Mouse (Mus musculus): ENCODE measurements around the gene Zfp462. TPM values are rescaled to one million over a fixed set of nuclear protein-coding genes. Genes with fewer than 3 reads are reported as not detected.
A peak's percentile ranks its signal among the peaks of the same experiment; 100 is the strongest.

Zfp462 gene
- polyA plus RNA-seq, 1 experiment from 2014 or later, result 21.6 TPM

- H3K4me3 ChIP-seq (replicated peaks), result no peak overlapping the region
- 88% methylated on average over 6 of the region's 6 CpGs for WGBS
- H3K27me3 ChIP-seq, result no peaks in the 10 kb centered on the region
Measured at GRCm38 (mm10) chr4:55041106-55041730, 96.4 kb downstream of the Zfp462 start.

GRCm38 (mm10) chr4:55042573-55042972 lies 97.7 kb downstream of the Zfp462 start:
- peaks cover 34% of the 10 kb centered on the region for H3K4me1 ChIP-seq
- no peak overlapping the region for H3K4me2 ChIP-seq
- no peak overlapping the region for H3K4me3 ChIP-seq (replicated peaks)
- peaks cover 80% of the 10 kb centered on the region for H3K36me3 ChIP-seq (replicated peaks)
- H3K9me3 ChIP-seq, result no peaks in the 10 kb centered on the region
- no peak overlapping the region for H3K27ac ChIP-seq
- no peak for ATAC-seq (ENCODE audit: low FRiP score)
- H3K9ac ChIP-seq, result no peak overlapping the region
- WGBS, result 48% methylated on average over 4 of the region's 4 CpGs
- no peaks in the 10 kb centered on the region for H3K27me3 ChIP-seq

More at GRCm38 (mm10) chr4:55041106-55041730, 96.4 kb downstream of the Zfp462 start:
- no peak for ATAC-seq (ENCODE audit: low FRiP score)
- Histone ChIP-seq H3K4me1 (peaks cover 34% of the 10 kb centered on the region), H3K36me3 (replicated peaks) (peaks cover 80% of the 10 kb centered on the region), H3K27ac (no peak overlapping the region), H3K4me2 (no peak overlapping the region), H3K9me3 (no peaks in the 10 kb centered on the region), H3K9ac (no peak overlapping the region)

GRCm38 (mm10) chr4:55047266-55047665 lies 102.4 kb downstream of the Zfp462 start:
- H3K36me3 ChIP-seq (replicated peaks), result peaks cover 85% of the 10 kb centered on the region
- no peak overlapping the region for H3K4me2 ChIP-seq
- no peaks in the 10 kb centered on the region for H3K9me3 ChIP-seq
- peaks cover 4% of the 10 kb centered on the region; the same call in 1 of the 2 replicates for H3K4me1 ChIP-seq
- H3K27ac ChIP-seq, result no peak overlapping the region
- no peak for ATAC-seq (ENCODE audit: low FRiP score)
- no peak overlapping the region for H3K4me3 ChIP-seq (replicated peaks)
- H3K27me3 ChIP-seq, result no peaks in the 10 kb centered on the region
- H3K9ac ChIP-seq, result no peak overlapping the region
- 85% methylated on average over 7 of the region's 7 CpGs for WGBS

DNA sequence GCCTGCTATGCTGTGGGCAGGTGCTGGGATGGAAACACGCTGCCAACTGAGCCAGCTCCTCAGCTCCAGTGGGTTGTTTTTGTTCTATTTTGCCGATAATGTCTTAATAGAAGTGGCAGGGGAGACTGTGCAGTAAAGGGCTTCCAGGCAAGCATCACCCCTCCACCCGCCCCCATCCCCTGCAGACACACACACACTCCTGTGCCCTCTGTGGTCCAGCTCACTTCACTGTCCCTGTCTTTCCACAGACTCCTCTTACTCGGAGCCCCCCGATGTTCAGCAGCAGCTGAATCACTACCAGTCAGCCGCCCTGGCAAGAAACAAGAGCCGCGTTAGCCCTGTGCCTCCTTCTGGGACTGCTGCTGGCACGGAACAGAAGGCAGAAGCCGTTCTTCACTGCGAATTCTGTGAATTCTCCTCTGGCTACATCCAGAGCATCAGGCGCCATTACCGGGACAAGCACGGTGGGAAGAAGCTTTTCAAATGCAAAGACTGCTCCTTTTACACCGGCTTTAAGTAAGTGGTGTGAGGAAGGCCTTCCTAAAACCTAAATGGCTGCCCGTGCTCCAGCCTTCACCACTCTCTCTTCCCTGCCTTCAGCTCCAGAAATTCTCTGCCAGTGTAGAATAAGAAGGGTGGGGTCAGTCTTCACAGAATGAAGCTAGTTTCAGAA lies 105.2 kb downstream of the Zfp462 start:
- Histone ChIP-seq H3K27ac (peak overlapping the region; percentile 66; the same call in 1 of the 2 replicates), H3K4me1 (no peaks in the 10 kb centered on the region), H3K36me3 (replicated peaks) (peaks cover 92% of the 10 kb centered on the region), H3K4me3 (replicated peaks) (no peak overlapping the region), H3K4me2 (no peak overlapping the region), H3K9me3 (no peaks in the 10 kb centered on the region), H3K27me3 (no peaks in the 10 kb centered on the region), H3K9ac (no peak overlapping the region)
- ATAC-seq (ENCODE audit: low FRiP score), result no peak
- WGBS, result 78% methylated on average over 16 of the region's 16 CpGs

DNA sequence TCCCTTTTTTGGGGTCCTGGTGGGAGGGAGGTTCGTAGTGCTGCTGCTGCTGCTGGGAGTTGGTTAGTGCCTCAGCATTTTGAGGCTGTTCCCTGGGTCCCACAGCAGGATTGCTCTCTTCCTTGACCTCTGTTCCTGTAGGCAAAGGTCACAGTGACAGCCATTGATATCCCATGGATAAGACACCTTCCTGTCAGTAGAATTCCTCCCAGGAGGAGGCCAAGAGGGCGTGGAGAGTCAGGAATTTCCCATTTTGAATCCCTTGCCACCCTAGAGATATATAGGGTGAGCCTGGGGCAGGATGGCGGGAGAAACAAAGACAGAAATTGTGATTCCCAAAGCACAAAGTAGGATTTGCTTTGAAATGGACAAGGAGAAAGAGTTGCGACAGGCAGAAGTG lies 106.5 kb downstream of the Zfp462 start:
- Histone ChIP-seq H3K27me3 (no peaks in the 10 kb centered on the region), H3K9ac (no peak overlapping the region), H3K4me1 (no peaks in the 10 kb centered on the region), H3K36me3 (replicated peaks) (peaks cover 93% of the 10 kb centered on the region), H3K9me3 (no peaks in the 10 kb centered on the region), H3K4me3 (replicated peaks) (no peak overlapping the region), H3K27ac (no peak overlapping the region), H3K4me2 (no peak overlapping the region)
- WGBS, result 88% methylated on average over 4 of the region's 4 CpGs
- ATAC-seq (ENCODE audit: low FRiP score), result no peak

GRCm38 (mm10) chr4:55052686-55053085 lies 107.8 kb downstream of the Zfp462 start:
- H3K9ac ChIP-seq, result no peak overlapping the region
- no peak overlapping the region for H3K27ac ChIP-seq
- H3K4me1 ChIP-seq, result no peaks in the 10 kb centered on the region
- no peak for ATAC-seq (ENCODE audit: low FRiP score)
- peaks cover 90% of the 10 kb centered on the region for H3K36me3 ChIP-seq (replicated peaks)
- no peak overlapping the region for H3K4me2 ChIP-seq
- no peak overlapping the region for H3K4me3 ChIP-seq (replicated peaks)
- H3K9me3 ChIP-seq, result no peaks in the 10 kb centered on the region
- no peaks in the 10 kb centered on the region for H3K27me3 ChIP-seq
- WGBS, result 93% methylated on average over 10 of the region's 10 CpGs

DNA sequence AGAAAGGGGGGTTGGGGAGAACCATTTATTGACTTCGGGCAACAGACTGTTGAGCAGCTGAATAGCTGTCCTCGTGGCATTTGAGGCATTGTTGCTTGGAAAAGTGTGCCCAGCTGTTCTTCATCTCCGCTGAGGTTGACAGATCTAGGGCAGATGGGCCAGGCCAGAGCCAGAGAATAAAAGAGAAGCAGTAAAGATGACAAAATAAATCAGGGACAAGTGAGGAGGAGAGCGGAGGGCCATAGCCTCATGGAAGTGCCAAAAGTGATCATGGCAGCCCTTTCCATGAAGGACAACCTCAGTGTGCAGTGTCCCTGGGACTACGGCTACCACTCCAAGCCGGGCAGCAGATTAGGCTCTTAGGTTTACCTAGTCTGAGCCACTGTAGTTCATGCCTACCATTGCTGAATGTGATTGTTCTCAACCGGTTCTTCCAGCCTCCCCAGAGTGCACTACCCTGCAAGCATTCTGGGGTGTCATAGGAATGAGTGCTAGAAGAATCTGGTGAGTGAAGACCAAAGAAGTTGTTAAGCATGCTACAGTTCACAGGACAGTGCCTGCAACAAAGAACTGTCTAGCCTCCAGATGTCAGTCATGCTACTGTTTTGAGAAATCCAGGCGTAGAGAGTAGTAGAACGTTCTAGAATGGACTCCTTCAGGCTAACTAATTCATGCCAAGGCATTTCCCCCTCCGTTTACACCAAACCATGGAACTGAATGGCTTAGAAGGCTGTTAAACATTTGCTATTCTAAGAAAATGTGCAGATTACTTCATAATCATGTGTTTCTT lies 113.0 kb downstream of the Zfp462 start:
- Histone ChIP-seq H3K4me1 (no peaks in the 10 kb centered on the region), H3K4me2 (no peak overlapping the region), H3K36me3 (replicated peaks) (peaks cover 83% of the 10 kb centered on the region), H3K9me3 (no peaks in the 10 kb centered on the region), H3K27me3 (no peaks in the 10 kb centered on the region), H3K9ac (no peak overlapping the region), H3K4me3 (replicated peaks) (no peak overlapping the region), H3K27ac (no peak overlapping the region)
- 84% methylated on average over 10 of the region's 10 CpGs for WGBS
- ATAC-seq (ENCODE audit: low FRiP score), result no peak

GRCm38 (mm10) chr4:55058901-55059300 lies 114.1 kb downstream of the Zfp462 start:
- Histone ChIP-seq H3K4me3 (replicated peaks) (no peak overlapping the region), H3K9me3 (no peaks in the 10 kb centered on the region), H3K27ac (peak overlapping the region; percentile 5; the same call in 1 of the 2 replicates), H3K4me1 (no peaks in the 10 kb centered on the region), H3K9ac (no peak overlapping the region), H3K4me2 (no peak overlapping the region), H3K27me3 (no peaks in the 10 kb centered on the region), H3K36me3 (replicated peaks) (peaks cover 83% of the 10 kb centered on the region)
- WGBS, result 86% methylated on average over 5 of the region's 5 CpGs
- no peak for ATAC-seq (ENCODE audit: low FRiP score)

- H3K36me3 ChIP-seq (replicated peaks), result peaks cover 83% of the 10 kb centered on the region
- no peak overlapping the region for H3K27ac ChIP-seq
- no peaks in the 10 kb centered on the region for H3K27me3 ChIP-seq
- H3K9ac ChIP-seq, result no peak overlapping the region
- no peak overlapping the region for H3K4me2 ChIP-seq
- H3K4me3 ChIP-seq (replicated peaks), result no peak overlapping the region
- H3K9me3 ChIP-seq, result no peaks in the 10 kb centered on the region
- no peaks in the 10 kb centered on the region for H3K4me1 ChIP-seq
- ATAC-seq (ENCODE audit: low FRiP score), result no peak
- WGBS, result 83% methylated on average over 17 of the region's 17 CpGs
Measured at GRCm38 (mm10) chr4:55066341-55067170, 121.7 kb downstream of the Zfp462 start.

- Histone ChIP-seq H3K4me3 (replicated peaks) (no peak overlapping the region), H3K4me1 (peaks cover 5% of the 10 kb centered on the region), H3K27ac (peak overlapping the region; percentile 51), H3K36me3 (replicated peaks) (peaks cover 94% of the 10 kb centered on the region), H3K27me3 (no peaks in the 10 kb centered on the region), H3K9ac (no peak overlapping the region), H3K4me2 (no peak overlapping the region), H3K9me3 (no peaks in the 10 kb centered on the region)
- 75% methylated on average over 5 of the region's 5 CpGs for WGBS
- peak; percentile 39; the same call in 1 of the 2 replicates for ATAC-seq (ENCODE audit: low FRiP score)
Measured at GRCm38 (mm10) chr4:55071535-55071934, 126.7 kb downstream of the Zfp462 start.

DNA sequence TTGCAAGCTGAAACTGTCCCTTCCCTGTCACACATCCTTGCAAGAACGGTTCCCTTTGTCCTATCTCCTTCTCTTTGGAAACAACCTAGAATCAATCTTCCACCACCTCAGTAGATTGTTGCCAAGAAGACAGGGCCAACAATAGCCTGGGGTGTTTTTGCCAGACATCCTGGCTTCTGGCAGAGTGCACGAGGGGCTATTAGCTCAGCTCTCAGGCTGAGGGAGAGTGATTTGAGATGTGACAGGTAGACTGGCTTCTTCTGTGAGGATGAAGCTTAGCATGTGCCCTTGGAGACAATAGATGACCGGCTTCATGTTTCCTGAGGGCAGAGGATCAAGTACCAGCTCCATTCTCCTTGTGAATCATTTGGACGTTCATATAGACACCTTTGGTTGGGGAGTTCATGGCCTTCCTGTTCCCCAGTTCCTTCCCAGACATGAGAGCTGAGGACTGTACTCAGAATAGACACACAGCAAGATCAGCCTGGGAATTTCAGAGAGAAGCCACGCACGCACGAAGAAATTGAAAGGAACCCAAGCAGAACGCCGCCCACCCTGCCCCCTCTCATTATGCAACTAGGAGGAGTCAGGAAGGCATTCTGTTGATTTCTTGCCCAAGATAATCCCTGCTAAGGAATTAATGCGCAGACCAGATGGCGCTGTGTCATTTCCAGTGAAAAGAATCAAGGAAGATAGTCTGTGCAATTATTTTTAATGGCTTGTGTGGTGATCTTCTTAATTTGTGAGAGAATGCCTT lies 132.5 kb downstream of the Zfp462 start:
- H3K4me2 ChIP-seq, result no peak overlapping the region
- H3K36me3 ChIP-seq (replicated peaks), result peaks cover 90% of the 10 kb centered on the region
- no peaks in the 10 kb centered on the region for H3K27me3 ChIP-seq
- WGBS, result 34% methylated on average over 11 of the region's 11 CpGs
- no peak overlapping the region for H3K9ac ChIP-seq
- ATAC-seq (ENCODE audit: low FRiP score), result peak; percentile 71
- peak overlapping the region; percentile 84 for H3K27ac ChIP-seq
- peaks cover 28% of the 10 kb centered on the region for H3K4me1 ChIP-seq
- no peak overlapping the region for H3K4me3 ChIP-seq (replicated peaks)
- no peaks in the 10 kb centered on the region for H3K9me3 ChIP-seq
